Mouse (Mus musculus) heart, postnatal 36 days (tissue): Measurements from ENCODE around the gene Cbx6. TPM values are rescaled to one million over a fixed set of nuclear protein-coding genes. Genes with fewer than 3 reads are reported as not detected.

Experiments
- DNase-seq, 2 experiments: peaks; one replicate each; pipeline ENCODE4 v3.0.0; 2021 to 2022
- intact Hi-C: fragments of 180-260 bp; cut with DNase I; formaldehyde crosslinking; loops from one replicate; pipeline ENCODE4 v1.15.1; 2025
- total RNA-seq, 2 experiments: library from RNA; stranded (reverse); gene quantifications; 2 replicates each; pipeline ENCODE4 v1.2.3; 2021

Gene Cbx6
- total RNA-seq, 2 experiments from 2014 or later: 25.8 to 29.7 TPM

DNA sequence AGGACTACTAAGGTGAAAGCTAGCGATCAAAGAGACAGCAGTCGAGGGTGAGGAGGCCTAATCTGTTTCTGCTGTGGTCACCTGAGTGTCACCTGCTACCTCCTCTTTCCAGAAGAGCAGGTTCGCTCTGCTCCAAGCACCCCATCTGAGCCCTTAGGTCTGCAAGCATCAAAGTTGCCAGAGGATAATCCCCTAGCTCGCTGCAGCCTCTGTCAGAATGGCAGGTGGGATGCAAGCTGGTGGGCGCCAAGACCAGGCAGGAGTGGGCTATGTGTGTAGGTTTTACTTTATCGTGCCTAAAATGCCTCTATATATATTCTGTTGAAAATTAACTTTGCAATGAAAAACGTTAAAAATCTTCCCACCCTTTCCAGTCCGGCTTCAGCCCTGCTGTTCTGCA, 29.2 kb downstream of the Cbx6 start:
- intact Hi-C loops: no loop called here
- DNase-seq: no peak

DNA sequence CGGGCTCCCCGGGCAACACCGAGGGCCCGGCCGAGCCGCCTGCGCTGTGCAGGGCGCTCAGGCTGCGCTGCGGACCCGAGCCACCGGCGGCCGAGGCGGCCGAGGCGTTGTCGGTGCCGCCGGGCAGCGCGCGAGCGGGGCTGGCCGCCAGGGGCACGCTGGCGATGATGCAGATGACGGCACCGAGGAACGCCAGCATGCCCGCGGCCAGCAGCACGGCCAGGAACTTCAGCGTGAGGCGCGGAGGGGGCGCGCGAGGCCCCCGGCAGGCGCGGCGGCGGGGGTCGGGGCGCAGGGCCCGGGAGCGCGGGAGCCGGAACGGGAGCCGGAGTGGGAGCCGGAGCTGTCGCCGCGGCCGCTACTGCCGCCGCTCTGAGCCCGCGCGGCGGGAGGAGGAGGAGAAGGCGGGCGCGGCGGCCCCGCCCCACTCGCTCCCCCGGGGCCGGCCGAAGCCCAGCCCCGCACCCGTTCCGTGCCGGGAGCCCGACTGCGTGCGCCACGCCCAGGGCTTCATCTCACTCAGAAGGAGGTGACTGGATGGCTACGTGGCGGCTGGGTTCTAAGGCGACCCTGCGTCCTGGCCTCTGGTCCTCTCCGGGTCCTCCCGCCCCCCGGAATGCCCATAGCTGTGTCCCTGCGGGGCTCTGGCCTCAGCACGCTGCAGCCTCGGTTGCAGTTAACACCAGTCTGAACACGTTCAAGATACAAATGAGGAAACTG, 30.0 kb downstream of the Cbx6 start, which contains the start of gene Nptxr:
Gene Nptxr (minus strand): TSS at position 415 of the 720 bp plus-strand sequence.
- intact Hi-C loops: no loop called here
- DNase-seq: peak; percentile 55 to 67

DNA sequence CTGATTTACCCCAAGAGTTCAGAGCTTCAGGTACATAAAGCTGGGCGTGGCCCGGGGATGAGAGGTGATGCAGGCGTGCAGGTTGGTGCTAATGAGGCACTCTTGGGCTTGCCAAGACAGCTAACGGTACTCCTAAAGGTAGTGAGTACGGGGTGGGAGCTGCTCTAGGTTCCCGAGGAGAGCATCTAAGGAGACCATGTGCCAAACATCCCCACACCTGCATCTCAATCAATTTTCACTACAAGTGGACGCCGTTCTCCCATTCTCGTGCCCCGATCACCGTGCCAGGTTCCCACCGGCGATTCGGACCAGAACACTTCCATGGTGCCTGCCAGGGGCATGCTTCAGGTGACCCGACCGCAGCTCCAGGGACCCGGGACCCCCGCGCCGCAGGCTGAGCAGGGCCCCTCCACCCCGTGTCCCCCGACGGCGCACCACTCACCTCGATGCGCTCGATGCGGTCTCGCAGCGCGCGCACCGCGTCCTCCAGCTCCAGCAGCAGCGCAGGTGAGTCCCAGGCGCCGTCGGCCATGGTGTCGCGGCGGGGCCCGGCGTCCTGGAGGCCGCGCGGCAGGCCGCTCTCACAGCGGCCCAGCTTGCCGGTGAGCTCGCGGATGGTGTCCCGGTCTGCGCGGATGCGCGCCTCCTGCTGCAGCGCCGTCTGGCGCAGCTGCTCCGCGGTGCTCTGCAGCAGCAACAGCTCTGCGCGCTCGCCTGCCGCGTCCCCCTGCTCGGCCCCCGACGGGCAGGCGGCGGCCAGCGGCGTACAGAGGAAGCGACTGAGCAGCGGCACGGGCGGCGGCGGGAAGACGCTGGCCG, 30.7 kb downstream of the Cbx6 start:
- DNase-seq: no peak
- intact Hi-C loops: no loop called here

DNA sequence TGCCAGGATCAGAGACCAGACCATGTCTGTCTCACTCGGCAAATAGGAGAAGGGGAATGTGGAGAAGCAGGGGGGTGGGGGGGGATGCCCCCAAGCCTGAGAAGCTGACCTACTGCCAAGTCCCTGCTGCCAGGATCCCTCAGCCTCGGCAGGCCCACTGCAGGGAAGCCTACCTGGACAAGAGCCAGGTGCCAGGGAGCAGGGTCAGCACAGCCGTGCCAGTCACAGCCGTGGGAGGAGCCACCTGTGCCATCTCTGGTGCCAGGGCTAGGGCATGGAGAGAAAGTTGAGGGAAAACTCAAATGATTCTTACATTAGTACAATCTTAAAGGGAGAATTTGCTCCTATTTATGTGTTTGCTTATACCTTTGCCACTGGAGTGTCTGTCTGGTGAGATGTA, 32.2 kb downstream of the Cbx6 start:
- DNase-seq: no peak
- intact Hi-C loops: no loop called here

DNA sequence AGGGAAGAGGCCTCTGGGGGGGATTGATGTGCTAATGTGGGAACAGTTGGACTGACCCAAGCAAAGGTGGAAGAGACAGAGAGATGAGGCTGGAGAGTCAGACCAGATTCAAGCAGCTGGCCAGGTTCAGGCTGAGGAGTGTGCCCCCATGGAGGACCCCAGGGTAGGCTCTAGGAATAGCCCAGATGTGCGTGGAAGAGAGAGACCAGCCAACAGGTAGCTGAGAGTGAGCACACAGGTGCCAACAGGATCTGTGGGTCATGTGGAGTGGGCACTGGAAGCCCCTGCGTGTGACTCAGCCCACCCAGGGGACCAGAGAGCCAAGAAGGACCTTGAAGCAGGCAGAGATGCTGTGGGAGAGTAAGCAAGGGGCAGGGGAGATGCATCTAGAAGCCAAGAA, 32.8 kb downstream of the Cbx6 start:
- intact Hi-C loops: no loop called here

DNA sequence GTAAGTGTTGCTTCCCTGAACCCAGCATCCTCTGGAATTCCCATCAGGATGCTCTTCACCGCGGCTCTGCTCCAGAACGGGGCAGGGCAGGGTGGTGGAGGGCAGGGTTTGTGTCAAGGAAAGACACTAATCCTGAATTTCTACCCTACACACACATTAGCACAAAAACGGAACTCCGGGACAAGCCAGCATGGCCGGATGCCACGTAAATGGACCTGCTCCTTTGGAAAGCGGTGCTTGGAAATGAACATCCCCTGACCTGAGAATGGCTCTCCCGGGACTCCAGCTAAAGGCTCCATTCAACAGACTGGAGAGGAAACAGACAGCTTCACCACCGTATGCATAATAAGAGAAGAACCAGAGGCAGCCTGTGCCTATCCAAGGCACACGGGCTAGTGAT, 33.8 kb downstream of the Cbx6 start:
- intact Hi-C loops: no loop called here
- DNase-seq: no peak

More for the DNA sequence above, 32.8 kb downstream of the Cbx6 start:
- no peak for DNase-seq

DNA sequence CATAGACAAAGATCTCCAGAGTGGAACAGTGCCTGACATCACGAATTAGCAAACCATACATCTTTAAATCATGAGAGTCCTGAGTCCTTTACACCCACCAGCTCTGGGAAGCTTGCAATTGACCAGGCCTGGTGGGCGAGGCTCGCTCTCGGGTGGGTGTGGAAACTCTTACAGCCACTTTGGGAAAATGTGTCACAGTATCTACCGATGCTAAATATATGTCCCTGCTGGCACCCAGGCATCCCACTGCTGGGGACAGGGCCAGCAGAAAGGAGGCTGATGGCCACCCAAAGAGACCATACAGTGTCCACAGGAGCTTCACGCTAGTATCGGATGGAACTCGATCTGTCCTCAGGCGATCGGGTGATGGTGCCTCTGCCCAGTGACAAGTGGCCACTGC, 35.9 kb downstream of the Cbx6 start:
- intact Hi-C loops: no loop called here
- no peak for DNase-seq

DNA sequence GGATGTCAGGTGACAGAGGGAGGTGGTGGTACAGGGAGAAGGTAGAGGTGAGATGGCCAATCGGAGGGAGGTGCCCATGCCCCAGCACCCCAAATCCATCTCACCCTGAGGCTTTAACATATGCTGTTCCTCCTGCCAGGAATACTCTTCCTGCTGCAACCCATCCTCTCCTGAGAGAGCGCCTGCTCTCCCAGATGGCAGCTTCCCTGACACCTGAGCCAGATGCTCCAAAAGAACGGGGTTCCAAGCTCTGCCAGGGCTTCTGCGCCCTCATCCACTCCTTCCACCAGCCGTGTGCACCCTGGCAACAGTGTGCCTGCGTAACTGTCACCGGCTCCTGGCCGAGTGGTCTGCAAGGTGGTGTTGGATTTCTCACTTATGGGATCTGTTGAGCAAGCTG, 36.8 kb downstream of the Cbx6 start:
- no peak for DNase-seq
- intact Hi-C loops: no loop called here

DNA sequence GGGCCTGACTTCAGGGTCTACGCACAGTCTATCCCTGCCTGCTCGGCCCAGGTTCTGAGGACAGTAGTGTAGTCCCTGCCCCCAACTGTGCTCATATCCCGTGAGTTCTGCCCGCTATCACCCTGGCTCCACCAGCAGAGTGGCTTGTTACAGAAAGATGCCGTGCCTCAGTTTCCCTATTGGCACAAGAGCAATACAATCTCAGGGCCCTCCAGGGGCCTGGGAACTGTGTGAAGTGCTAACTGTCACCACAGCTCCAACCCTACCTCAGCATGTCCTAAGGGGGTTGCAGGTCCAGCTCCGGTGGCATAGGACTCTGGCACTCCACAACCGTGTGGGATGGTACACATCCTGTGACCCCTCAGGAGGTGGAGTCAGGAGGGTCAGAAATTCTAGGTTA, 37.4 kb downstream of the Cbx6 start:
- intact Hi-C loops: no loop called here

DNA sequence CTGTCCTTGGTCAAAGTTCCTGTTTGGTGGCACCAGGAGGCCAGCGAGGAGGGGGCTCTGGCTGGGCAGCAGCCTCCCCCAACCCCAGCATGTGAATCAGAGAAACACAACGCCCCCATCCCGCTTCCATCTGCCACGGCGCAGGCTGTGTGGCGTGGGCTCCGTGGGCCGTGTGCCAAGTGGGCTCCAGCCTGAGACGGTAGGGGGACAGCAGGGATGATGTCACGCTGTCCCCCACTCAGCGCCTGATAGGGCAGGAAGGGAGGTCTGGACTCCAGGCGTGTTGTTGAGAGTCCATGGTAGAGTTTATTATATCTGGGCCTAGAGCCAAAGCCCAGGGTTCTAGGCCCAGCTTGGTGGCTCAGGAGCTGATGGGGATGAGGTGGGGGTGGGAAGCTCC, 38.2 kb downstream of the Cbx6 start:
- intact Hi-C loops: no loop called here
- no peak for DNase-seq

More for the DNA sequence above, 37.4 kb downstream of the Cbx6 start:
- DNase-seq: no peak

DNA sequence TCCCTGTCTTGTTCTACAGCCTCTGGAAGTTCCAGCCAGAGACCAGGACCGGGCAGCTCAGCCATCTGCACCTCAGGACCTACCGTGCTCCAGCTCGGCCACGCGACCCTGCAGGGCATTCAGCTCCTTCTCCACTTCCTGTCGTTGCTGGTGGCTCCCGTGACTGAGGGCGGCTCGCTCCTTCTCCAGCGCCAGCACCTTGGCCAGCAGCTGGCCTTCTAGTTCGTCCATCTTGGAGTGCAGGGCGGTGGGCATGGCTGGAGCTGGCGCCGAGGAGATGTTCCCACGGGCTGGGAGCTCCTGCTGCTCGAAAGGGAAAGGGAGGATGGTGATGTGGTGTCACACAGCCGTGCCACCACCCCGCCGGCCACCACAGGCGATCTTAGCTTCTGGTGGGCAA, 40.3 kb downstream of the Cbx6 start:
- no peak for DNase-seq
- intact Hi-C loops: no loop called here

DNA sequence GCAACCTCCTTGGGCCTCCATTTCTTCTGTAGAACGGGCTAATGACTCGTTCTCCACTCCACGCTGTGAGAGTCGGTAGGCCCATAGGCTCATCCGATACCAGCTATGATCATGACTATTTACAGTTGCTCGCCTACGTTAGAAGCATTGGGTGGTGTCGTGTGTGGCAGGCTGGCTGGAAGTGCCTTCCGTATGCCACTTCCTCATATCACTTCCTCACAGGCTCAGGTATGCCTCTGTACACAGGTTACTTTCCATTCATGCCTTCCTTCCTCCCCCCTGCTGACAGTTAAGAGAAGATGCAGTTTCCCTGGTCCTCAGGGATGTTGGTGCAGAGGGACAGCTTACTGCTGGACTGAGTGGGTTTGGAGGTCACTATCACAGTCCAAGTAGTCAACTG, 41.4 kb downstream of the Cbx6 start:
- intact Hi-C loops: no loop called here

DNA sequence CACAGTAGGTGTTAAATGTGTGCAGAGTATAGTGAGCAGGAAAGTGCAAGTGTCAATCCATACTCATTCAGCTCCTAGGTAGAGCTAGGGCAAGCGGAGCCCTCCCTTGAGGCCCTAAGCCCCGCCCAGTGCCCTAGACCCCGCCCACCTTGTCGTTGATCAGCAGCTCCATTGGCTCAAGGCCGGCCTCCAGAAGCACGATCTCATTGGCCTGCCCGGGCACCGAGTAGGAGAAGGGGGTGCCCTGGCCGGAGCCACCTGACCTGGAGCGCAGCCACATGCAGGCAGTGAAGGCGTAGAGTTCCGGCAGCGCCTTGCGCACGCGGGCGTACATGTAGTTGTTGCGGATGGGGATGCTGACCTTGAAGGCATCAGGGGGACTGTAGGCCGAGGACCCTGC, 42.0 kb downstream of the Cbx6 start:
- DNase-seq: no peak
- intact Hi-C loops: no loop called here

More for the DNA sequence above, 41.4 kb downstream of the Cbx6 start:
- DNase-seq: no peak

DNA sequence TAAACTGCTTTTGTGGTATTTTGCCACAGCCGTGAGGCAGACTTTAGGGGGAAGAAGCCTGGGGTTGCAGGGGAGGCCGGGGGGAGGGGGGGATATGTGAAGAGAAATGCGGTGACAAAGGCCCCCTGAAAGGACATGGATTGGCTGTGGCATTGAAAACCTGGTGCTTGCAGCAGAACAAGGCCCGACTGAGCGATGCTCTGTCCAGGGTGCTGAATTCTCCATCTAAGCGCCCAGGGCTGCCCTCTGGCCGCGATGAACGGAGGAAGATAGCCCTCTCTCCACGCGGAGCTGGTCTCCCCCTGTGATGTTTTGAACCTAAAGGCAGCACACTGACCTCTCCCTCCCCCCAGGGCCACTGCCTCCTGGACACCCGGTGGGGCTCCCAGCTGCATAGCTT, 43.0 kb downstream of the Cbx6 start:
- peak; percentile 52 to 60 for DNase-seq

DNA sequence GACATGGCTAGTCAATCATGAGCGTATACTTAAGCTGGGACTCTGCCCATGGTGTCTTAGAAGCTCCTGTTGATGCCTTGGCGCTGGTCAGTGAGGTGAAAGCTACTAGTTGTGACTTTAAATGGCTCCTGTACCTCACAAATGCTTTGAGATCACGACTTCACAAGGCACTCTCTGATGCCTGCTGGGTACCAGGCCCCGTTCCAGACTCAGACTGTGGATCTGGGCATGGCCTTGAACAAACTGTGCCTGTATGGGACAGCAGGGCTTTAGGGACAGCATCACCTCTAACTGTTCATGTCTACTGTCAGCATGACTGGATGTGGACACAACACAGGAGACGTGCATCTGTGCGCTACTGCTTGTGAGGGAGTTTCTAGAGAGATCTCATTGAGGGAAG, 43.6 kb downstream of the Cbx6 start:
- DNase-seq: no peak
- intact Hi-C loops: no loop called here

More for the DNA sequence above, 43.0 kb downstream of the Cbx6 start:
- intact Hi-C loops: no loop called here

DNA sequence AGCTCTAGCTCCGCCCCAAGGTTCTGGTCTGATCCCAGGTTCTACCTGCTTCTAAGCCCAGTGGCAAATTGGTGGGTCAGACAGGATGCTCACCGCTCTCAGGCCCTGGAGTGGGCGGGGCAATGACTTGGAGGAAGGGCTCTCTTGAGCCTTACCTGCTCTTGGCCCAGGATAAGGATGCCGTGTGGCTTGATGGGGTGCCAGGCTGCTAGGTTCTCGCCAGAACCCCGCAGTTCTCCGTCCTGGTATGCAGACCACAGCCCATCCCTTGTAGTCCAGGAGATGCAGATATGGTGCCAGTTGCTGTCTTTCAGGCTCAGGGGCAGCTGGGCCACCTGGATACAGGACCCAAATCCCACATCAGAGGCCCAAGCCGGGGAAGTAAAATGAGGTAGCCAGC, 44.4 kb downstream of the Cbx6 start:
- intact Hi-C loops: no loop called here
- DNase-seq: no peak

DNA sequence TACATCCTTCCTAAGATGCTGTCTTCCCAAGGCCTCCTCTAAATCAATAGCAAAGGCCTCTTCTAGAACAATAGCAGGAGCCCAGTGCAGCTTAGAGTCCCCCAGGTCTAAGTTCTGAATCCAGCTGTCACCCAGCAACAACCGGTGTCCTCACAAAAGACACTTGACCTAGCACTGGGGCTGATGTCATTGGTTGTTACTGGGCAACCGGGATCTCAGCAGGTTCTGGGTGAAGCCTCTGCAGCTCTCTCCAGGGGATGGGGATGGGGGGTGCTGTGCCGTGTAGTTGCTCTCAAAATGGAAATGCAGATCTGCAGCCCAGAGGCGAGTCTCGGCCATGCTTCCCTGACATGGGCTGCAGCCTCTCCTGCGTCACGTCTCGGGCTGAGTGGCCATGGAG, 46.7 kb downstream of the Cbx6 start:
- no peak for DNase-seq

DNA sequence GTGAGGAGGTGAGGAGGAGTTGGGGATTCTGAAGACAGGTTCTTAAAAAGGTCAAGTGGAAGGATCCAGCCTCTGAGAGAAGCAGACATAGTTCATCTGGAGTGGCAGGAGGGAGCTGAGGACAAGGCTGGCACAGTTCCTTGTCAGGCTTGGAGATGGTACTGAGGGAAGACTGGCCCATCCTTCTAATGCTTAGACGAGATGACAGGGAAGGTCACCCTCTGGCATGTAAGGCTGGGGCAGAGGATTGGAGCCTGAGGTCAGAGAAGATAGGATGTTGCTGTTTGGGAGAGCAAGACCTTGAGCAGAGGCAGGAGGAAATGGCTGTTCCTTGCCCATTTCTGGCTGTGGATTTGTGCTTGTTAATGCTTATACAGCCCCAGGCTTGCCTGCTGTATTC, 49.4 kb downstream of the Cbx6 start:
- intact Hi-C loops: no loop called here
- DNase-seq: no peak

More for the DNA sequence above, 46.7 kb downstream of the Cbx6 start:
- intact Hi-C loops: no loop called here

DNA sequence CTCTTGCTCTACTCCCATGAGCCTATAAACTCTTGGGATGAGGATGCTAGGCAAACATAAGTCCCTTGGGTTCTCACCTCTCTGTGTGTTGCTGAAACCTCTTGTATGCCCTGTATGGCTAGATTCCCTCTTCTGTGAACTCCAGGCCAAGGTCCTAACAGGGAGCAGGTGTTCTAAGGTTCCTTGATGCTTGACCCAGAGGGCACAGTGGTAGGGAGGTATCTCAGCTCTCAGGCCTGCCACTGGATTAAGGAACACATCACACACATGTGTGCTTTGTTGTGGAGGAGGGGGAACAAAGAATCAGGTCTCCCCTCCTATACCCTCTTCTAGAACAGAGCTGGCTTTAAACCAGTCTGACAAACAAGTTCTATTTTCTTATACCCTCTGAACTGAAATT, 56.7 kb downstream of the Cbx6 start, which contains the start of gene Dnal4:
Gene Dnal4 (minus strand): TSS at position 101 of the 400 bp plus-strand sequence.
- DNase-seq: no peak
- intact Hi-C loops: no loop called here

DNA sequence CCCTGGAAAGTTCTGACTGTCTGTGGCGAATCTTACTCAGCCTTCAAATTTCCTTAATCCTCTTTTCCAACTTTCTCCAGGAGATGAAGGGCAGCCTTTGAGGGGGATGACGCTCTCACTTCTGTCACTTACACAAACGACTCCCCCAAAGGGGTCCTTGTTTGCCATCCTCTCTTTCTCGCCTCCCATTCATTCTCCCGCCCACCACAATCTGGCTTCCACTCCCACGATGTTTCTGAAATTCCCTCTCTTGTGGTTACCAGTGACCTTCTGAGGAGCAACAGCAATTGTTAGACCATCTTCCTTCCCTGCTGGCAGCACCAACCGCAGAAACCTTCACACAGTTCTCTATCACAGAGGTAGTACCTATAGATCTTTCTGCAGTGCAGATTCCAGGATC, 58.8 kb downstream of the Cbx6 start:
- intact Hi-C loops: no loop called here
- DNase-seq: no peak

DNA sequence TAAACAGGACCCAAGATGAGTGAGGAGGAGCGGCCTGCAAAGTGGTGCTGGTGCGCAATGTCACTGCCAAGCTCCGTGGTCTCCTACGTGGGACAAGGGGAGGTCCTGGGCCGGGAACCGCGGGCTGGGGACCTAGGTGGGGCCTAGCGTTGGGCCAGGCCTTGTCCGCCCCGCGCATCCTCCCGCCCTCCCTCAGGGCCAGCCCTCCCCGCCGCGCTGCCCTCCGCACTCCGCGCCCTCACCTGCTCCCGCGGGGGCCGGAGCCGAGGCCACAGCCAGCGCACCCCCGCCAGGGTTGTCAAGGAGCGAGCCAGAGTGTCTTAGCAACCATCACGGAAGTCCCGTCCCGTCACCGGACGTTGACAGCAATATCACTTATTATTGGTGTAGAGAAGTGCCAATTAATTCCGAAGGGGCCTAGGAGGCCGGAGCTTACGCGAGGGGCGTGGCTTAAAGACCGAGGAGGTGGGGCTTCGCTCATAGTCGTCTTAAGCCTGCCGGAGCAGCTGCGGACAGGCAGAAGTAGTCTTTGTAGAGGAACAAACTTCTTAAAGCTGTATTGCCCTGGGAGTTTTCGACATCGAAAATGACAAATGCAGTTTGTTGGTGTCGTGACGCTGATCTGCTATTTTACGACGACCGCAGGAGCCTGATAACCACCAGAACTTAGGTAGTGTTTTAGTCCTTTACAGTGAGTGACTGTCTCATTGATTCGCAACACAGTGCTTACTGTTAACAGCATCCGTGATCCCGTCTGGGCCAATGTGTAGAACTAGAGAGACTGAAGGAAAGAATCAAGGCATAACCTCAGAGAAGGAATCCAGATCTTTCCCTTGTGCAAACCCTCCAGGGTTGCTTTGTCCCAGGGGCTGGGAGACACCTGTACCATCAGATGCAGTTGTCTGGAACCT, 60.1 kb downstream of the Cbx6 start:
- intact Hi-C loops: no loop called here
- DNase-seq: peak; percentile 93 to 96
